Mouse (Mus musculus) kidney, postnatal 36 days (tissue): ENCODE results near the gene Elf1.
A peak's percentile ranks its signal among the peaks of the same experiment; 100 is the strongest.
"Not testable (repeated sequence)": the region's sequence is repeated elsewhere in the genome, so short reads cannot be mapped to it uniquely, and the experiment has no call there.

Source experiments
- DNase-seq, 2 experiments: peaks; one replicate each; pipeline ENCODE4 v3.0.0; 2021 to 2022; ENCODE audit warnings: mixed read lengths in 2 of 2

The Elf1 gene

DNA sequence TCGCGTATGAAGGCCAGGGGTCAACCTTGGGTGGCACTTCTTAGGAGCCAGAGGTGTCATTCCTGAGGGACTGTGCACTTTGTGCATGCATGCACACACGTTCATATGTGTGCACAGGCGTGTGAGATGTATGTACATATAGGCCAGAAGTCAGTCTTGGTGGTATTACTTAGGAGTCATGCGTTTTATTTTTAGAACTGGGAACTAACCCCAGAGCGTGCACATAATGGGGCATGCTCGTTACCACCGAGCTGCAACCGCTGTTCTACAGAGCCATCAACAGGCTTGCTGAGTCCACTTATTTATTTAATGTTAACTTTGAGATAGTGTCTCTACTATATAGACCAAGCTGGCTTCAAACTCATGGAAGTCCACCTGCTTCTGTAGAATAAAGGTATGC is 41.4 kb downstream of the Elf1 start:
- DNase-seq: no peak

- DNase-seq: not testable (repeated sequence)
These were observed 45.1 kb downstream of the Elf1 start for GRCm38 (mm10) chr14:79526106-79526505.

DNA sequence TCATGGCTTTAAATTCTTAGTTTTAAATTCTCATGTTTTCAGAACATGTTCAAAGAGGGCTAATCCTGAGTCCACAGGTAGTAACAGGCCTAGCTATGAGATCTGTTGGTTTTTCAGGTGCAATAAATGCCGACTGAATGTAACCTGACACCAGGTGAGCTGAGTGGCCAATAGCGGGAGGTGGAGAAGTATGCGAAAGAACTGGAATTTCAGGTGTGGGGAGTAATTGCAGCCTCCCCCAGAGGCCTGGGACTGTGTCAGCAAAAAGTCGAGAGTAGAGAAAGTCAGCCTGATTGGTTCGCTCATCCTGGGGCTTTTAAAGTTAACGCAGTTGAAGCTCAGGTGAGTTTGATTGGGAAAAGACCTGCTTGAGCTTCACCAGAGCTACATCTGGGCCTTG is 46.7 kb downstream of the Elf1 start:
- DNase-seq: peak; percentile 48 to 76

DNA sequence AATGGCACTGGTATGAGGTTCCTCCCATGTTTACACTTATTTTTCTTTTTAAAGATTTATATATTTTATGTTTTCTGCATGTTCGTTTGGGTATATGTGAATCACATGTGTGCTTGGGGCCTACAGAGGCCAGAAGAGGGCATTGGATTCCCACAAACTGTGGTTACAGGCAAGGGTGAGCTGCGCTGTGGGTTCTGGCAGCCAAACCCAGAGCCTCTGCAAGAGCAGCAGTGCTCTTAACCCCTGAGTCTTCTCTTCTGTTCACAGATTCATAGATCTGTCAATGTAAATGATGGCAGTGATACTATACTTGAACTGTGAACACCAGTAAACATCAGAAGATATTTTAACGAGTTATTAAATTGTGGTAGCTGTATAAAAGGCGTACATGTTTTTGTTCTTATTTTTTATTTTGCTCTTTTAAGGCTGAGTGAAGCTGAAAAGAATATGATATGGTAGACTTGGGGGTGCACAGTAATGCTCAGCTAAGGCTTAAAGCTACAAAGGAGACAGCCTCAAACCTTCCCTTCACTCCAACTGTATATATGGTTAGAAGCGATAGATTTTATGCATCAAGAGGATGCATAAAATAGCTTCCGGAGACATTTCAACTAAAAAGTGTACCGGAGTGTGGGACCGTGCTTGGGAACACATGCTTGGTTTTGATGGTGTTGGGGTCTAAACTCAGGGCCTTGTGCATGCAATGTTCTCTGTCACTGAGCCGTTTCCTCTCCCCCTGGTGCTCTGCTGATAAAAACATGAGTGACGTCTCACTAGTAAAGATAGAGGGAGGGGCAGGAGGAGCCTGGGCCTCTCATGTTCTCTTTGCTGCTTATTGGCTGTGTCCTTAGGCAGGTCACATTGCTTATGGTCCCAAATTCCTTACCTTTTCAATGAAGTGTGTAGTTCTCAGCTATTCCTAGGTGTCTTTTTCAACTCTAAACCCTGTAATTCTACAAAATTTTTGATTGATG is 48.9 kb downstream of the Elf1 start:
- DNase-seq: no peak

DNA sequence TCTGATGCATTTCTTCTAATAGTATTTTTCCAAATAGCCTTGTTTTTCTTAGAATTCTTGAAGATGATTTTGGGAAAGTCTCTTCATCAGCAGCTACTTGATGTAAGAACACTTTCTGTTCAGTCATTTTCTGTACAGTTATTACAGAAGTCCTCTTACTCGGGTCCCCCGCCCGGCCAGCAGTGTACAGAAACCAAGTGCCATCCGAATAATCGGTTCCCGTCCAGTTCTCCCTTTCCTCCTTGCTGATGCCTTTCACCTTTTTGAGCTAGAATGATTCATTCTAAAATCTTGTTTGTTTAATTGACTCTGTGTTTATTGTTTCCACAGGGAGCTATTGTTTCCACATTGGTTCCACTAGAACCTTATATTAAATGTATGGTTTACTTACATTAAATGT is 49.8 kb downstream of the Elf1 start:
- DNase-seq: no peak

GRCm38 (mm10) chr14:79532036-79532776 is 51.2 kb downstream of the Elf1 start:
- DNase-seq: no peak

DNA sequence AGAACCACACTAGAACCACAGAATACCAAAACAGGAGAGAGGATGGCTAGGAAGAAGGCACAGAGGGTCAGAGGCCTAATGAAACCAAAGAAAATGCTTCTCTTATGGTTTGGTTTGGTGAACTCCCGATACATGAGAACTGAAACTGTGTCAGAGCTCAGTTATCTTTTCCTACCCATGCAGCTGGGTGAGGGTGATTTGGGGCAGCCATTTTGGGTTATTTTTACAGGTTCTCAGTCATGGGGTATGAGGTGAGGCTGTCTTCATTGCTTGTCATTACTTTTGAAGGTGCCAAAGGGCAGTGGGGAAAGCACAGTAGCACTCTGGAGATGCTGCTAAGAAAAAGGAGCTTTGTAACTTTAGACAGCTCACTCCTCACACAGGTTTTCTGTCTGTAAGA is 52.4 kb downstream of the Elf1 start:
- no peak for DNase-seq

GRCm38 (mm10) chr14:79534206-79534605 is 53.2 kb downstream of the Elf1 start:
- DNase-seq: no peak

DNA sequence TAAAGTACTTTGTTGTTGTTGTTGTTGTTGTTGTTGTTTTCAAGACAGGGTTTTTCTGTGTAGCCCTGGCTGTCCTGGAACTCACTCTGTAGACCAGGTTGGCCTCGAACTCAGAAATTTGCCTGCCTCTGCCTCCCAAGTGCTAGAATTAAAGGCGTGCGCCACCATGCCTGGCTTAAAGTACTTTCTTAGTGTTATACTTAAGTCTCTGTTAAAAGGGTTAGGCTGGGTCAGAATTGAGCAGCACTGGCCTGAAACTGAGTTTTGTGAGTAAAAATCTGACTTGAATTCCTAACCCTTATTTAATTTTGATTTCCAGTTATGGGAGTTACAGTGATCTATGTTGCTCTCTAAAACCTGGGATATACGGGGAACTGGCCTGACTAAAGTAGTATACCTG is 53.7 kb downstream of the Elf1 start:
- DNase-seq: not testable (repeated sequence)

DNA sequence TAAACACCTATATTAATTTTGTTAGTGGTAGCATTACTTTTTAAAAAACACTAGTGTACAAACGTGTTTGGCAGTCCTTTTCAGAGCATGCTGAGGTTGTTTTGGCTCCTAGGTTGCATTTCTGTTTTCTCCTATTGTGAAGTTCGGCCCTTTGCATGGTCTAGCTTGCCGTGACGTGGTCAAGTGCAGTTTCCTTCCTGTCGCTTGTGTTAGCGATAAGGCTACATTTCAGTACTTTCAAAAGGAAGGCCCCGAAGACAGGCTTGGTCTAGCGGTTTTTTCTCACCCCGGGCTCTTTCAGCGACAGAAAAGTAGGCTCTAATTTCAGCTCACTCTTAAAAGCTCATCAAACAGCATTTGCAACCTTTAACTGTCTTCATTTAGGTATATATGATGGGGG is 54.3 kb downstream of the Elf1 start:
- peak; percentile 57 to 61 for DNase-seq

DNA sequence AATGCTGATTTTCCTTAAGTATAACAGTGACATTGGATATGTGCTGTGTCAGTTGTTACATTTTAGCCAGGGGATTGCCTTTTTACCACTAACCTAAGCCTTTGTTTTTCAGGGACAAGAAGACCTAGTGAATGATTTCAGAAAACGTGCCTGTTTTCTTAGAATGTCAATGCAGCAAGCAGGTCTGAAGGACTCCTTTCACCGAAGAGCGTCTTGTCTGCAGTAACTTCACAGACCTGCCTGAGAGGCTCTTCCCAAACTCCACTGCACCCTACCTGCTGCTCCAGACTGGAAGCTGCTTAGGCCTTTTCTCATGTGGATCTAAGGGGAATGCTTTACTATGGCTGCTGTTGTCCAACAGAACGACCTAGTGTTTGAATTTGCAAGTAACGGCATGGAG is 55.0 kb downstream of the Elf1 start:
- DNase-seq: no peak

DNA sequence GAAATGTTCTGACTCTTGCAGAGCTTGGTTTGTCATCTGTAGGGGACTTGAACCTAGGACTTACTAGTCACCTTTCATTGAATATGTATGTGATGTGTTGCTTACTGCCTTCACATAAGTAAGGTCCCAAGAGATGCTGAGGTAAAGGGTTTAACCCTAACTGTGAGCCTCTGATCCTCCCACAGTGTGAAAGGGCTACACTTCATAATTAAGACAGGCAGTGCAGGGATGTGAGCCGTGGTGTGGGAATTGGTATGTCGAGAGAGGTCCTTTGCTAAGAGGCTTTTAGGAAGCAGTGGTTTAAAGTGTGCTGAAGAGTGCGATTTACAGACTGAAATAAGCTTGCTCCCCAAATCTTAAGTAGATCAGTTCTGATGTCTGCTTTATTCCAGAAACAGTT is 55.8 kb downstream of the Elf1 start:
- DNase-seq: no peak

GRCm38 (mm10) chr14:79537463-79537862 is 56.5 kb downstream of the Elf1 start:
- no peak for DNase-seq

DNA sequence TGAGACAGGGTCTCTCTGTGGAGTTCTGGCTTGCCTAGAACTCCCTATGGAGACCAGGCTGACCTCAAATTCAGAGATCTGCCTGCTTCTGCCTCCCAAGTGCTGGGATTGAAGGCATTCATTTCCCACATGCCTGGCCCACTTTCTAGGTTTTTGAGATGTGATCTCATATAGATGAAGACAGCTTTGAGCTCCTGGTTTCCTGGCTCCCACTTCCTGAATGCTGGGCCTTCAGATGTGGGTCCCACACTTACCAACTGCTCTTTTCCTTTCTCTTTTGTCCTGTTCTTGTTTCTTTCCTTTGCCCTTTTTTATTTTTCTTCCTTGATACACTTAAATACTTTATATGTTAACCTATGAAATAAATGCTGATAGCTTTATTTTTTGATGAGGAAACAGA is 56.9 kb downstream of the Elf1 start:
- DNase-seq: no peak

DNA sequence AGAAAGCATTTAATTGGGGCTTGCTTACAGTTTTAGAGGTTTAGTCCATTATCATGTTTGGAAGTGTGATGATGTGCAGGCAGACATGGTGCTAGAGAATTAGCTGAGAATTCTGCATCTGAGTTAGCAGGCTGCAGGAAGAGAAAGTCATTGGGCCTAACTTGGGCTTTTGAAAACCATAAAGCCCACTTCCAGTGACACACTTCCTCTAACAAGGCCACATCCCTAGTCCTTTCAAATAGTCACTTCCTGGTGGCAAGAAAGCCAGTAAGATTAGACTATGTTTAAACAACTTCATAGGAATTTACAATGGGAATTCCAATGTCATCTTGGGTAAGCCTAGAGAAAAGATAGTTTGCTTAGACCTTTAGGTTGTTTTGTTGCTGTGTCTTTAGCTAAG is 60.6 kb downstream of the Elf1 start:
- no peak for DNase-seq

GRCm38 (mm10) chr14:79549343-79549742 is 68.3 kb downstream of the Elf1 start:
- peak in 1 of 2 experiments; percentile 50 for DNase-seq

- no peak for DNase-seq
These were observed 70.9 kb downstream of the Elf1 start for GRCm38 (mm10) chr14:79551929-79552328.

DNA sequence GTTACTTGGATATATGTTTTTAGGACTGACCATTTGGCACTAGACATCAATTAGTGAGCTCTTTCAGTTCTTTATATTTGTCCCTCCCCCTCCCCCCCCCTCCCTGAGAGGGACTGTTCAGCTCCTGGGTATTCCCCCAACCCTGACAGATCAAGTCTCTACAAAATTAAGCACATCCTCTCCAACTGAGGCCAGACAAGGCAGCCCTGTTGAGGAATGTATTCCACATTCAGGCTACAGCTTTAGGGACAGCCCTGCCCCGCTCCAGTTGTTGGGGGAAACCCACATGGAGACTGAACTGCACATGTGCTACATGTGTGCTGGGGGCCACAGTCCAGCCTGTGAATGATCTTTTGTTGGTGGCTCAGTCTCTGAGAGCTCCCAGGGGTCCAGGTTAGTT is 71.9 kb downstream of the Elf1 start:
- no peak for DNase-seq

GRCm38 (mm10) chr14:79557796-79558195 is 76.8 kb downstream of the Elf1 start:
- DNase-seq: no peak

DNA sequence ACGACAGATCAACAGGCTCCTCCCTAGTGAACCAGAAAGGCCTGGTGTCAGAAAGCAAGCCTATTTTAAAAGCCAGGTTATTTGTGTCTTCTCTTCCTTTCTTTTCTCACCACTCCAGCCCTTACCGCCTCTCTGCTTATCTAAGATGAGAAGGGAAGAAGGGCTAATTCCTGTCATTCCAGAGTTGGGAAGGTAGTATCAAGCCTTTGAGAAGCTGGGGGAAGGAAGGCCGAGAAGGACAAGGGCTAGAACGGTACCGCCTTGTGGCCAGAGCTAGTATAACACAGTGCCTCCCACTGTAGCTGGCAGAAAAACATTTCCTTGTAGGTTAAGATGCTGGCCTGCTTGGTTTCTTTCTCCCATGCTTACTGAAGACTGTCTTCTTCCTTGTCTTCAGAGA is 81.8 kb downstream of the Elf1 start:
- DNase-seq: peak; percentile 65 to 85

- DNase-seq: no peak
These were observed 83.8 kb downstream of the Elf1 start for GRCm38 (mm10) chr14:79564784-79565183.

DNA sequence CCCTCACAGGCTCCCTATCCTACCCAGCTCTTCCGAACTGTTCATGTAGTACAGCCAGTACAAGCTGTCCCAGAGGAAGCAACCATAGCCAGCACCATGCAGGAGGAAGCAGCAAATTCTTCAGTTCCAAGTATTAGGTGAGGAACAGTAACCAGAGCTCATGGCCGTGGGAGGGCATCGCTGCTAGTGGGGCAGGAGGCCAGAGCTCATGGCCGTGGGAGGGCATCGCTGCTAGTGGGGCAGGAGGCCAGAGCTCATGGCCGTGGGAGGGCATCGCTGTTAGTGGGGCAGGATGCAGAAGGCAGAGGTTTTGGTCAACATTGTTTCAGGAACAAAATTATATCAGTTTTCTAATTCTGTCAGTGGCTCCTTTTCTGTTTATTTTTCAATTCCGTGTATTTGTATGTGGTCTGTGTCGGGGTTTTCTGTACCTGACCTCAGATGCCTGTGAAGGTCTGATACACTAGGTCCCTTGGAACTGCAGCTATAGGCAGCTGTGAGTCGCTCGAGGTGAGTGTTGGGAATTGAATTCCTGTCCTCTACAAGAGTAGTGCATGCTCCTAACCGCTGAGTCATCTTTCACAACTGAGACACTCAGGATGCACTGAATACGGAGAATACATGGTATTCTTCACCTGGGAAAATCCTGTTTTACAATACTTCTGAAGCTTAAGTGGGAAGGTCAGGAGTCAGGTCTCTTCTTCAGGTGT is 92.6 kb downstream of the Elf1 start:
- DNase-seq: no peak

DNA sequence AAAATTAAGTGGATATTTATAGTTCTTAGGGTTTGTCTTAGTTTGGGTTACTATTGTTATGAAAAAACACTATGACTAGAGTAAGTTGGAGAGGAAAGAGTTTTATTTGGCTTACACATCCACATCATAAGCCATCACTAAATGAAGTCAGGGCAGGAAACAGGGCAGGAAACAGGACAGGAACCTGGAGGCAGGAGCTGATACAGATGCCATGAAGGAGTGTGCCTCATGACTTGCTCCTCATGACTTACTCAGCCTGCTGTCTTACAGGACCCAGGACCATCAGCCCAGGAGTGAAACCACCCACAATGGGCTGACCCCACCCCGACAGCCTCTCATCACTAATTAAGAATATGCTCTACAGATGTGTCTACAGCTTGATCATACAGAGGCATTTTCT is 93.4 kb downstream of the Elf1 start:
- no peak for DNase-seq
